Mouse (Mus musculus) v-Abl transformed pro-B cells (cell line): Measurements from ENCODE around the gene Acer2.

Experiments
- in situ Hi-C, 2 experiments: fragments of 400-800 bp; cut with MboI; formaldehyde crosslinking; loops; one replicate each; pipeline ENCODE4 v1.15.1; 2025; ENCODE audit not compliant: unreplicated experiment in 2 of 2

Acer2 gene

DNA sequence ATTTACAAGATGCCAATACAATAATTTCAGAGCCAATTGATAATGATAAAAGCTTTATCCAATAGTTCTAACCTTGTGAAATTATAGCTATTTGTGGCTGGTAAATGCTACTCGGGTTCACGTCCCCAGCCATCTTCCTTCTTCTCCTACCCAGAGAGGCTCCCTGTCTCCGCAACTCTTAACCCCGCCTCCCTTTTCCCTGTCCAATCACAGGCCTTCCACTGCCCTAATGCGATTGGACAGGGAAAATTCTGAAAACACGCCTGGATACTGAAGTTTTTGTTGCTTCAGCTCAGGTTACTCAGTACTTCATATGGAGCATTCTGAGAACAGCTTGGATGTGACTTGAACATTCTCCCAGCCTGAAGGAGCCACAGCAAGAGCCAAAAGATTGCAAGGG is 69.1 kb downstream of the Acer2 start:
- in situ Hi-C loops = no loop called here

DNA sequence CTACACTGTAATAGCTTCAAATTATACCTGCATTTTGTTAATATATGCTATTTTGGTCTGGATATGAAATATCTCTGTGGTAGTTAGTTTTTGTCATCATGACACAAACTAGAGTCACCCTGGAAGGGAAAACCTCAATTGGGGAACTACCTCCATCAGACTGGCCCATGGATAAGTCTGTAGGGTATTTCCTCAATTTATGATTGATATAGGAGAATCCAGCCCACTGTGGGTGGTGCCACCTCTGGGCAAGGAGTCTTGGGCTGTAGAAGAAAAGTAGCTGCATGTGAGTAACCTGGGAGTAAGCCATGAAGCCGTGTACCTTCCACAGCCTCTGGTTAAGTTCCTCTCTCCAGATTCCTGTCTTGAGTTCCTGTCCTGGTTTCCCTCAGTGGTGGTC is 74.6 kb downstream of the Acer2 start:
- in situ Hi-C loops = no loop called here

DNA sequence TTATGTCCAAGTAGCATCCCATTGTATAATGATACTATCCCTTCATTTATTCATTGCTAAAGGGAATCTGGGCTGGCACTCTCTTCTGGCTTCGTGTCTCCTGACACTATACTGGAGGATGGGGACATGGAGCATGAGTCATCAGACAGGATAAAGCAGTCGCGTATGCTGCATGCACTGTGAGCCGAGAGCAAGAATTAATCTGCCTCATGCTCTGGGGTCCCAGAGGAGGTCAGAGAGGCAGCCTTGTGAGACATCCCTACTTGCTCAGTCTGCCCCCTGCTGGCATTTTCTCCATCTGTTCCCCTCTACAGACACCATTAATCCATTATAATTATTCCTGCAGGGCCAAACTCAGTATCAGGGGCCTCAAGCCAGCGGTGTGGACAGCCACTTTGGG is 79.3 kb downstream of the Acer2 start:
- in situ Hi-C loops = loop anchor here (10.0 to 25.0 kb wide), 2 partner anchors 1584 to 1591 kb away; no protein-coding TSS in a partner anchor

DNA sequence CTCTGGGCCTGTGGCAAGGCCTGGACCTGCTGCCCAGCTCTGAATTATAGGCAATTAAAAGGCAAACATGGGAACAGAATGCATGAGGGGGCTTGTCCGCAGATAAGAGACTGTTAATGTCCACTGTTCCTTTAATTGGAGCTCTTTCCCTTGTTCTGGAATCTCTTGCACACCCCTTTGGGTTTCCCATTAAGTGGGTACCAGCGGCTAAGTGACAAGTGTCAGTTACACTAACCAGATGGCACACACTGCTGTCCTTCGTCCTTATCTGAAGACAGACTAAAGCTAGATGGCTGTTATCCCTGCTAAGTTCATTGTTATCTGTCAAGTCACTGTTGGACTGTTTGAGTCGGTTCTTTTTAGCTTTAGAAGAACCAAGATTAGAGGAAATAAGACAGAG is 81.3 kb downstream of the Acer2 start:
- in situ Hi-C loops = loop anchor here (10.0 to 25.0 kb wide), 2 partner anchors 1582 to 1589 kb away; no protein-coding TSS in a partner anchor

DNA sequence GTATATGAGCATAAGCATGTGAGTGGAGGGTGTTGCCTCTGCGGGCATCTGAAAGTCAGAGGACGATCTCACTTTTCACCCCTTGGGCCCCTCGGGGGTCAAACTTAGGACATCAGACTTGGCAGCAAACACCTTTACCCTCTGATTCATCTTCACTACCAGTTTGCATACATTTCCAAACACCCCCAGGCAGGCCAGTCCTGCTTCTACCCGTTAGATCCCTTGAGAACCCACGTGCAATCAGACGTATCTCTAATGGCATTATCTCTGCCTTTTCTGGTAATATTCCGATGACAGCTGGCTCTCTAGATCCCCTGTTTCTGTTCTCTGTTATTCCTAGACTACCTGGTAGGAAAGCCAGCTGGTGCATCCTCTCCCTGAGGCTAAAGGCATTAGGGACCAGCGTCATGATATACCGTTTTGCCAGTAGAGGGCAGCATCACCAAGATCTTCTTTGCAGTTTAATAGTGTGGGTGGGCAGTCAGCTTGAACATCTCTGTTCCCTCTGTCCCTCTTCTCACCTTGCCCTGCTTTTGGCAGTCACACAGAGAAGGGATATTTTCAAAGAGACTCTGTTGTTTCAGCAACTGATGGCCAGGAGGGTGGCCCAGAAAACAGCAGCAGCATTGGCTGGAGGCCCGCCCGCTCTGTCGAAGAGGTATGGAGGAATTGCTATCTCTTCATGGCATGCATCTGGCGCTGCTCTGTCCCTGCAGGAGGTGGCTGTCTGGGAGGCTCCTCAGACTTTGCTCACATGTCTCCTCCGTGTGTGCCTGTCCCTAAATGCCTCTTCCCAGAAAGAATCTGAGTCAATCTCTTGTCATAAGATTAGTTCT is 83.6 kb downstream of the Acer2 start:
- in situ Hi-C loops = loop anchor here (10.0 to 25.0 kb wide), 2 partner anchors 1580 to 1587 kb away; no protein-coding TSS in a partner anchor

DNA sequence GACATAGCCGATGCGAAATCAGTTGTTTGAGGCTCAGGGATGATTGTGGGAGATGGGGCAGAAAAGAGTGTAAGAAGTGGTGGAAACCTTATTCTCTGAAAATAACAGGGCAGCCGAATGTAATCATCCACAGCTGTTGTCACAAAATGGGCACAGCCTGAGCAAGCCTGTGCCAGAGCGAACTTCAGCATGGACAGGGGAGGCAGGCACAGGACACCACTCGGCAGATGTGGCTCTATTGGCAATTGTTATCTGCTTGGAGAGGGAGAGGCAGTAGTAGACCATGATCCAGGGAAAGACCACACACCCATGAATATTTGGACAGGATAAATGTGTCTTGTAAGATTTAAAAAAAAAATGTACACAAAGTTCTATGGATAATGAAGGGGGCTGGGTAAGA is 103.1 kb downstream of the Acer2 start:
- in situ Hi-C loops = no loop called here
